Mouse (Mus musculus) adrenal gland, adult 10 weeks (tissue): ENCODE results near the gene Zfp583. TPM values are rescaled to one million over a fixed set of nuclear protein-coding genes. Genes with fewer than 3 reads are reported as not detected.

Experiments
- polyA plus RNA-seq: library from polyadenylated mRNA; stranded (reverse); fragments of 350-450 nt; fragmentation: Illumina TruSeq; extraction: RNeasy Lipid Tissue Mini Kit (QIAGEN cat#74804); gene quantifications from one replicate; pipeline ENCODE4 v1.2.3, GENCODE M21; 2014; ENCODE audit warnings: low read depth, low replicate concordance

Gene Zfp583
- polyA plus RNA-seq = 10.8 TPM

GRCm38 (mm10) chr7:6331233-6331956 is at the start of gene Zfp583:
TSS of gene Zfp583 (minus strand) at chr7:6331285.

GRCm38 (mm10) chr7:6363047-6363488 is 32.0 kb upstream of the Zfp583 start, which contains the start of gene Zfp78:
TSS of gene Zfp78 (plus strand) at chr7:6363280.

GRCm38 (mm10) chr7:6343501-6344071 is 12.5 kb upstream of the Zfp583 start, which contains the start of gene Gm3854:
TSS of gene Gm3854 (plus strand) at chr7:6343759.

GRCm38 (mm10) chr7:6285842-6286705 is 45.0 kb downstream of the Zfp583 start, which contains the start of gene Zfp667:
TSS of gene Zfp667 (plus strand) at chr7:6286579.

Other genes starting within 250 kb of the Zfp583 start
- 5.1 TPM for gene Zfp787, start 175.3 kb downstream of the Zfp583 start, polyA plus RNA-seq
- 7.1 TPM for gene Zfp444, start 159.1 kb downstream of the Zfp583 start, polyA plus RNA-seq
- gene Galp, start 134.2 kb downstream of the Zfp583 start, polyA plus RNA-seq = not detected
- not detected for gene Zscan5b, start 109.0 kb downstream of the Zfp583 start, polyA plus RNA-seq
- not detected for gene Epp13, start 78.6 kb downstream of the Zfp583 start, polyA plus RNA-seq
- 23.6 TPM for gene Zfp667, start 44.7 kb downstream of the Zfp583 start, polyA plus RNA-seq
- 0.17 TPM for gene Gm3854, start 12.5 kb upstream of the Zfp583 start, polyA plus RNA-seq
- 5.9 TPM for gene Zfp78, start 32.0 kb upstream of the Zfp583 start, polyA plus RNA-seq
- gene Zfp28, start 52.0 kb upstream of the Zfp583 start, polyA plus RNA-seq = 10.3 TPM
- 0.41 TPM for gene Smim17, start 67.4 kb upstream of the Zfp583 start, polyA plus RNA-seq
- not detected for gene Gm20715, start 79.0 kb upstream of the Zfp583 start, polyA plus RNA-seq
- gene Olfr1344, start 107.4 kb upstream of the Zfp583 start, polyA plus RNA-seq = not detected
- not detected for gene Olfr1336, start 124.9 kb upstream of the Zfp583 start, polyA plus RNA-seq
- gene Olfr1346, start 135.8 kb upstream of the Zfp583 start, polyA plus RNA-seq = not detected
- not detected for gene Olfr5, start 155.7 kb upstream of the Zfp583 start, polyA plus RNA-seq
- not detected for gene Olfr1347, start 168.5 kb upstream of the Zfp583 start, polyA plus RNA-seq
- gene Olfr1348, start 177.5 kb upstream of the Zfp583 start, polyA plus RNA-seq = not detected
- gene Olfr1349, start 191.7 kb upstream of the Zfp583 start, polyA plus RNA-seq = not detected
- not detected for gene Olfr1350, start 233.6 kb upstream of the Zfp583 start, polyA plus RNA-seq